Mouse (Mus musculus): ENCODE results near the gene Bcs1l. TPM values are rescaled to one million over a fixed set of nuclear protein-coding genes. Genes with fewer than 3 reads are reported as not detected.

Bcs1l gene
- polyA plus RNA-seq (2012; rRNA removed): 14.7 and 17.3 TPM in 2 replicates

- peak within 1 kb of the TSS; percentile 19 for H3K27ac ChIP-seq (ENCODE audit: control insufficient read depth, insufficient read depth, low read length)
- no peaks in the 10 kb centered on the region for H3K27me3 ChIP-seq (ENCODE audit: control insufficient read depth, insufficient read depth, low read length)
- H3K4me3 ChIP-seq (ENCODE audit: control insufficient read depth, insufficient read depth, low read length): peak within 1 kb of the TSS; percentile 80
- DNase-seq: peak; percentile 100
- H3K36me3 ChIP-seq (ENCODE audit: control insufficient read depth, insufficient read depth, low read length): no peaks in the 10 kb centered on the region
- no peak for TF ChIP-seq CTCF (IDR thresholded peaks at IDR 0.05; ENCODE audit: borderline replicate concordance, control insufficient read depth, extremely low read depth, insufficient read depth, low read length, poor library complexity)
- TF ChIP-seq POLR2A (IDR thresholded peaks at IDR 0.05; ENCODE audit: control insufficient read depth, extremely low read depth, insufficient read depth, low read length, poor library complexity): peak; percentile 83
- H3K4me1 ChIP-seq (replicated peaks; ENCODE audit: control insufficient read depth, insufficient read depth, low read length): peaks cover 6% of the 10 kb centered on the region
- under 1% methylated on average over 48 of the region's 48 CpGs for WGBS
These were observed at the start of gene Bcs1l, which contains the start of gene Zfp142 for GRCm38 (mm10) chr1:74587773-74588445. Bcs1l (plus strand) TSS chr1:74588289. Zfp142 (minus strand) TSS chr1:74588246.

GRCm38 (mm10) chr1:74538650-74539049 lies 49.4 kb upstream of the Bcs1l start:
- no peak overlapping the region for H3K4me3 ChIP-seq (ENCODE audit: control insufficient read depth, insufficient read depth, low read length)
- H3K27me3 ChIP-seq (ENCODE audit: control insufficient read depth, insufficient read depth, low read length): no peaks in the 10 kb centered on the region
- TF ChIP-seq CTCF (IDR thresholded peaks at IDR 0.05; ENCODE audit: borderline replicate concordance, control insufficient read depth, extremely low read depth, insufficient read depth, low read length, poor library complexity) (no peak), POLR2A (IDR thresholded peaks at IDR 0.05; ENCODE audit: control insufficient read depth, extremely low read depth, insufficient read depth, low read length, poor library complexity) (no peak)
- no peaks in the 10 kb centered on the region for H3K36me3 ChIP-seq (ENCODE audit: control insufficient read depth, insufficient read depth, low read length)
- no peak overlapping the region for H3K27ac ChIP-seq (ENCODE audit: control insufficient read depth, insufficient read depth, low read length)
- no peaks in the 10 kb centered on the region for H3K4me1 ChIP-seq (replicated peaks; ENCODE audit: control insufficient read depth, insufficient read depth, low read length)
- DNase-seq: no peak

- H3K36me3 ChIP-seq (ENCODE audit: control insufficient read depth, insufficient read depth, low read length): no peaks in the 10 kb centered on the region
- no peak within 1 kb of the TSS for H3K4me3 ChIP-seq (ENCODE audit: control insufficient read depth, insufficient read depth, low read length)
- TF ChIP-seq POLR2A (IDR thresholded peaks at IDR 0.05; ENCODE audit: control insufficient read depth, extremely low read depth, insufficient read depth, low read length, poor library complexity) (no peak), CTCF (IDR thresholded peaks at IDR 0.05; ENCODE audit: borderline replicate concordance, control insufficient read depth, extremely low read depth, insufficient read depth, low read length, poor library complexity) (no peak)
- no peaks in the 10 kb centered on the region for H3K27me3 ChIP-seq (ENCODE audit: control insufficient read depth, insufficient read depth, low read length)
- H3K4me1 ChIP-seq (replicated peaks; ENCODE audit: control insufficient read depth, insufficient read depth, low read length): no peaks in the 10 kb centered on the region
- DNase-seq: no peak
- no peak within 1 kb of the TSS for H3K27ac ChIP-seq (ENCODE audit: control insufficient read depth, insufficient read depth, low read length)
- 34% methylated on average over 6 of the region's 6 CpGs for WGBS
These were observed 45.6 kb upstream of the Bcs1l start, which contains the start of gene Plcd4 for GRCm38 (mm10) chr1:74542451-74542961. Plcd4 (plus strand) TSS chr1:74542888.

GRCm38 (mm10) chr1:74544184-74544583 lies 43.9 kb upstream of the Bcs1l start, which contains the start of gene Usp37:
Usp37 (minus strand) TSS chr1:74544284.
- no peak within 1 kb of the TSS for H3K4me3 ChIP-seq (ENCODE audit: control insufficient read depth, insufficient read depth, low read length)
- no peak for TF ChIP-seq CTCF (IDR thresholded peaks at IDR 0.05; ENCODE audit: borderline replicate concordance, control insufficient read depth, extremely low read depth, insufficient read depth, low read length, poor library complexity)
- no peak for TF ChIP-seq POLR2A (IDR thresholded peaks at IDR 0.05; ENCODE audit: control insufficient read depth, extremely low read depth, insufficient read depth, low read length, poor library complexity)
- WGBS: 93% methylated on average over 4 of the region's 4 CpGs
- no peaks in the 10 kb centered on the region for H3K4me1 ChIP-seq (replicated peaks; ENCODE audit: control insufficient read depth, insufficient read depth, low read length)
- H3K36me3 ChIP-seq (ENCODE audit: control insufficient read depth, insufficient read depth, low read length): no peaks in the 10 kb centered on the region
- H3K27ac ChIP-seq (ENCODE audit: control insufficient read depth, insufficient read depth, low read length): no peak within 1 kb of the TSS
- H3K27me3 ChIP-seq (ENCODE audit: control insufficient read depth, insufficient read depth, low read length): no peaks in the 10 kb centered on the region
- no peak for DNase-seq

GRCm38 (mm10) chr1:74559061-74559460 lies 29.0 kb upstream of the Bcs1l start:
- 86% methylated on average over 5 of the region's 5 CpGs for WGBS
- no peaks in the 10 kb centered on the region for H3K4me1 ChIP-seq (replicated peaks; ENCODE audit: control insufficient read depth, insufficient read depth, low read length)
- H3K36me3 ChIP-seq (ENCODE audit: control insufficient read depth, insufficient read depth, low read length): no peaks in the 10 kb centered on the region
- no peak for TF ChIP-seq CTCF (IDR thresholded peaks at IDR 0.05; ENCODE audit: borderline replicate concordance, control insufficient read depth, extremely low read depth, insufficient read depth, low read length, poor library complexity)
- TF ChIP-seq POLR2A (IDR thresholded peaks at IDR 0.05; ENCODE audit: control insufficient read depth, extremely low read depth, insufficient read depth, low read length, poor library complexity): no peak
- no peak overlapping the region for H3K27ac ChIP-seq (ENCODE audit: control insufficient read depth, insufficient read depth, low read length)
- no peak for DNase-seq
- no peak overlapping the region for H3K4me3 ChIP-seq (ENCODE audit: control insufficient read depth, insufficient read depth, low read length)
- H3K27me3 ChIP-seq (ENCODE audit: control insufficient read depth, insufficient read depth, low read length): no peaks in the 10 kb centered on the region

GRCm38 (mm10) chr1:74565834-74566233 lies 22.3 kb upstream of the Bcs1l start:
- TF ChIP-seq POLR2A (IDR thresholded peaks at IDR 0.05; ENCODE audit: control insufficient read depth, extremely low read depth, insufficient read depth, low read length, poor library complexity): no peak
- no peak for TF ChIP-seq CTCF (IDR thresholded peaks at IDR 0.05; ENCODE audit: borderline replicate concordance, control insufficient read depth, extremely low read depth, insufficient read depth, low read length, poor library complexity)
- Histone ChIP-seq H3K4me3 (ENCODE audit: control insufficient read depth, insufficient read depth, low read length) (no peak overlapping the region), H3K36me3 (ENCODE audit: control insufficient read depth, insufficient read depth, low read length) (peaks cover 49% of the 10 kb centered on the region), H3K4me1 (replicated peaks; ENCODE audit: control insufficient read depth, insufficient read depth, low read length) (no peaks in the 10 kb centered on the region), H3K27me3 (ENCODE audit: control insufficient read depth, insufficient read depth, low read length) (no peaks in the 10 kb centered on the region), H3K27ac (ENCODE audit: control insufficient read depth, insufficient read depth, low read length) (no peak overlapping the region)
- DNase-seq: no peak
- 82% methylated on average over 6 of the region's 6 CpGs for WGBS

Data from thymus, adult 2 months (tissue).